Mouse (Mus musculus) heart, postnatal 0 days (tissue): ENCODE results near the gene Fopnl. TPM values are rescaled to one million over a fixed set of nuclear protein-coding genes. Genes with fewer than 3 reads are reported as not detected.

ENCODE experiments used
- ATAC-seq: fragments of 200-750 bp; cut with Nextera tagmentation; 2 replicates; pipeline ENCODE4 v1.8.0; 2017; ENCODE audit warnings: low read depth, moderate number of reproducible peaks, moderate library complexity; ENCODE audit not compliant: insufficient read depth
- DNase-seq: peaks from one replicate; pipeline ENCODE4 v3.0.0-alpha.2; 2016; ENCODE audit warnings: low spot score
- H3K27ac ChIP-seq: fragments of 300-500 bp; sonication (generic); 2 replicates; pipeline ENCODE4 v1.5.1; 2014; ENCODE audit warnings: low read depth, mild to moderate bottlenecking
- H3K27me3 ChIP-seq: fragments of 300-500 bp; sonication (generic); 2 replicates; pipeline ENCODE4 v1.6.1; 2014; ENCODE audit warnings: low read length, mixed read lengths; ENCODE audit not compliant: control insufficient read depth, insufficient read depth
- H3K36me3 ChIP-seq: fragments of 300-500 bp; sonication (generic); replicated peaks from 2 replicates; pipeline ENCODE4 v1.6.1; 2014; ENCODE audit warnings: low read length, mixed read lengths; ENCODE audit not compliant: control insufficient read depth, insufficient read depth
- H3K4me1 ChIP-seq: fragments of 300-500 bp; sonication (generic); 2 replicates; pipeline ENCODE4 v1.6.1; 2014; ENCODE audit warnings: antibody characterized with exemption; ENCODE audit not compliant: control insufficient read depth, insufficient read depth
- H3K4me2 ChIP-seq: fragments of 300-500 bp; sonication (generic); 2 replicates; pipeline ENCODE4 v1.6.1; 2014; ENCODE audit warnings: low read depth, mild to moderate bottlenecking, low read length, moderate library complexity
- H3K4me3 ChIP-seq: fragments of 300-500 bp; sonication (generic); 2 replicates; pipeline ENCODE4 v1.5.1; 2014; ENCODE audit warnings: low read depth, low read length
- H3K9ac ChIP-seq: fragments of 300-500 bp; sonication (generic); replicated peaks from 2 replicates; pipeline ENCODE4 v1.6.1; 2014; ENCODE audit warnings: low read depth, low read length, mixed read lengths
- H3K9me3 ChIP-seq: fragments of 300-500 bp; sonication (generic); replicated peaks from 2 replicates; pipeline ENCODE4 v1.6.1; 2016; ENCODE audit warnings: low read length; ENCODE audit not compliant: control insufficient read depth
- CTCF ChIP-seq: IDR thresholded peaks from 2 replicates; pipeline ENCODE4 v1.5.1; 2016; ENCODE audit warnings: antibody characterized with exemption, control low read depth, low read depth
- EP300 ChIP-seq: IDR thresholded peaks from 2 replicates; pipeline ENCODE4 v1.6.1; 2016; ENCODE audit warnings: antibody characterized with exemption, low read depth
- WGBS: fragments of 180-500 bp; shearing (Covaris S2); extraction: QIAGEN DNeasy Blood & Tissue Kit; methylation state at CpG from one replicate; pipeline ENCODE4 v1.1.7; 2014; 5-methylcytosine and 5-hydroxymethylcytosine counted together
- polyA plus RNA-seq: library from polyadenylated mRNA; unstranded; fragments of >200 nt; fragmentation: Nextera tagmentation; extraction: Ambion mirVana; gene quantifications from 2 replicates; pipeline ENCODE4 v1.2.1, GENCODE M21; 2015
- total RNA-seq: library from RNA; depleted of rRNA; stranded (reverse); fragments of >200 nt; gene quantifications from 2 replicates; pipeline ENCODE4 v1.2.3, GENCODE M21; 2014; ENCODE audit warnings: low replicate concordance

Gene Fopnl
- total and polyA plus RNA-seq, 2 experiments from 2014 or later, result 110 to 130 TPM

- WGBS, result 76% methylated on average over 3 of the region's 3 CpGs
- H3K27ac ChIP-seq, result no peak overlapping the region
- DNase-seq, result no peak
- H3K27me3 ChIP-seq, result 0 out of 2 replicates have a peak, but pooled peaks cover 3% of the 10 kb centered on the region
- H3K4me1 ChIP-seq, result peaks cover 6% of the 10 kb centered on the region; the same call in 1 of the 2 replicates
- H3K9ac ChIP-seq, result no peak overlapping the region
- no peaks in the 10 kb centered on the region for H3K36me3 ChIP-seq
- H3K4me2 ChIP-seq, result no peak overlapping the region
- no peak for TF ChIP-seq EP300
- TF ChIP-seq CTCF, result no peak
- H3K4me3 ChIP-seq, result no peak overlapping the region
- no peaks in the 10 kb centered on the region for H3K9me3 ChIP-seq
- ATAC-seq, result no peak
Measured at GRCm38 (mm10) chr16:14319681-14320080, 2.5 kb upstream of the Fopnl start.

GRCm38 (mm10) chr16:14312914-14313313, 4.3 kb downstream of the Fopnl start:
- TF ChIP-seq CTCF (no peak), EP300 (no peak)
- Histone ChIP-seq H3K9me3 (no peaks in the 10 kb centered on the region), H3K36me3 (peaks cover 53% of the 10 kb centered on the region), H3K4me1 (peaks cover 6% of the 10 kb centered on the region; the same call in 1 of the 2 replicates), H3K27ac (no peak overlapping the region), H3K9ac (no peak overlapping the region), H3K4me3 (no peak overlapping the region), H3K4me2 (no peak overlapping the region), H3K27me3 (no peaks in the 10 kb centered on the region)
- 92% methylated on average over 7 of the region's 7 CpGs for WGBS
- DNase-seq (no peak), ATAC-seq (no peak)

GRCm38 (mm10) chr16:14311371-14311770, 5.8 kb downstream of the Fopnl start:
- peaks cover 64% of the 10 kb centered on the region for H3K36me3 ChIP-seq
- ATAC-seq (no peak), DNase-seq (peak; percentile 45)
- peaks cover 4% of the 10 kb centered on the region; the same call in 1 of the 2 replicates for H3K4me1 ChIP-seq
- TF ChIP-seq EP300, result no peak
- TF ChIP-seq CTCF, result peak; percentile 68
- no peaks in the 10 kb centered on the region for H3K27me3 ChIP-seq
- no peak overlapping the region for H3K27ac ChIP-seq
- 48% methylated on average over 6 of the region's 6 CpGs for WGBS
- H3K9me3 ChIP-seq, result no peaks in the 10 kb centered on the region
- no peak overlapping the region for H3K9ac ChIP-seq
- H3K4me2 ChIP-seq, result no peak overlapping the region
- H3K4me3 ChIP-seq, result no peak overlapping the region

GRCm38 (mm10) chr16:14309833-14310232, 7.4 kb downstream of the Fopnl start:
- no peak overlapping the region for H3K4me3 ChIP-seq
- no peak overlapping the region for H3K9ac ChIP-seq
- H3K4me1 ChIP-seq, result no peaks in the 10 kb centered on the region
- 73% methylated on average over 3 of the region's 3 CpGs for WGBS
- no peak for ATAC-seq
- no peak for DNase-seq
- H3K27me3 ChIP-seq, result no peaks in the 10 kb centered on the region
- H3K27ac ChIP-seq, result no peak overlapping the region
- peaks cover 70% of the 10 kb centered on the region for H3K36me3 ChIP-seq
- H3K9me3 ChIP-seq, result no peaks in the 10 kb centered on the region
- TF ChIP-seq EP300, result no peak
- no peak for TF ChIP-seq CTCF
- no peak overlapping the region for H3K4me2 ChIP-seq

- H3K9ac ChIP-seq, result no peak overlapping the region
- H3K4me1 ChIP-seq, result no peaks in the 10 kb centered on the region
- H3K27me3 ChIP-seq, result no peaks in the 10 kb centered on the region
- DNase-seq (no peak), ATAC-seq (no peak)
- 84% methylated on average over 6 of the region's 6 CpGs for WGBS
- no peak overlapping the region for H3K4me3 ChIP-seq
- H3K9me3 ChIP-seq, result no peaks in the 10 kb centered on the region
- TF ChIP-seq EP300, result no peak
- TF ChIP-seq CTCF, result no peak
- H3K27ac ChIP-seq, result no peak overlapping the region
- peaks cover 70% of the 10 kb centered on the region for H3K36me3 ChIP-seq
- no peak overlapping the region for H3K4me2 ChIP-seq
Measured at GRCm38 (mm10) chr16:14308245-14309073, 8.7 kb downstream of the Fopnl start.
